ENCODE assay signal across 9 mouse cellular contexts in genomic region chr2:84883084-84883483, GRCm38 (mm10). TPM values are rescaled to one million over a fixed set of nuclear protein-coding genes. Genes with fewer than 3 reads are reported as not detected.
A peak's percentile ranks its signal among the peaks of the same experiment; 100 is the strongest.
DNase-seq lines count a peak whose midpoint lies in the region; ATAC-seq lines count a peak whose summit lies in the region.
"Had no signal": no experiment of that assay in that cellular context is flagged by ENCODE, and none has a peak within 500 bp of the region (broad histone marks: within the 10 kb centered on the region; RNA-seq: fewer than 3 reads in every experiment).

No protein-coding gene starts in this region.

- no peak for ATAC-seq in forebrain, embryonic 12.5 days (ENCODE audit: low FRiP score)
- ATAC-seq in neural tube, embryonic 13.5 days (ENCODE audit: low read depth), result no peak
- ATAC-seq in activated CD4-positive, CD25-positive, alpha-beta regulatory T cell, adult 4 months, result no peak

- H3K4me1 ChIP-seq in forebrain, embryonic 12.5 days, result peaks cover 41% of the 10 kb centered on the region
- H3K4me1 ChIP-seq in limb, embryonic 10.5 days, result peaks cover 46% of the 10 kb centered on the region
- peaks cover 48% of the 10 kb centered on the region for H3K4me1 ChIP-seq in neural tube, embryonic 13.5 days (replicated peaks)

- no peaks in the 10 kb centered on the region for H3K36me3 ChIP-seq in forebrain, embryonic 12.5 days (replicated peaks)
- H3K36me3 ChIP-seq in limb, embryonic 10.5 days, result no peaks in the 10 kb centered on the region
- no peaks in the 10 kb centered on the region for H3K36me3 ChIP-seq in neural tube, embryonic 13.5 days
- H3K36me3 ChIP-seq: G1E had no signal

- H3K9ac ChIP-seq in forebrain, embryonic 12.5 days, result no peak overlapping the region
- peak overlapping the region; percentile 43; the same call in 1 of the 2 replicates for H3K9ac ChIP-seq in neural tube, embryonic 13.5 days

- no peak overlapping the region for H3K27ac ChIP-seq in forebrain, embryonic 12.5 days
- peak overlapping the region; percentile 42; the same call in 1 of the 2 replicates for H3K27ac ChIP-seq in limb, embryonic 10.5 days
- H3K27ac ChIP-seq in neural tube, embryonic 13.5 days (replicated peaks), result no peak overlapping the region

- peaks cover 84% of the 10 kb centered on the region for H3K27me3 ChIP-seq in forebrain, embryonic 12.5 days
- H3K27me3 ChIP-seq in limb, embryonic 10.5 days (ENCODE audit: low read depth, poor library complexity, severe bottlenecking), result peaks cover 97% of the 10 kb centered on the region
- H3K27me3 ChIP-seq in neural tube, embryonic 13.5 days, result peaks cover 80% of the 10 kb centered on the region

- 7% methylated on average over 6 of the region's 6 CpGs for WGBS in forebrain, embryonic 12.5 days
- 5% methylated on average over 6 of the region's 6 CpGs for WGBS in limb, embryonic 10.5 days
- WGBS in neural tube, embryonic 13.5 days, result 11% methylated on average over 6 of the region's 6 CpGs

- peak overlapping the region; percentile 40 for H3K4me2 ChIP-seq in forebrain, embryonic 12.5 days
- peak overlapping the region; percentile 96 for H3K4me2 ChIP-seq in neural tube, embryonic 13.5 days

- H3K9me3 ChIP-seq in forebrain, embryonic 12.5 days, result no peaks in the 10 kb centered on the region
- no peaks in the 10 kb centered on the region for H3K9me3 ChIP-seq in limb, embryonic 10.5 days (replicated peaks)
- H3K9me3 ChIP-seq in neural tube, embryonic 13.5 days, result no peaks in the 10 kb centered on the region

- H3K4me3 ChIP-seq in forebrain, embryonic 12.5 days (replicated peaks), result peak overlapping the region; percentile 7; the same call in 1 of the 2 replicates
- H3K4me3 ChIP-seq in limb, embryonic 10.5 days, result peak overlapping the region; percentile 39
- peak overlapping the region; percentile 12; the same call in 1 of the 2 replicates for H3K4me3 ChIP-seq in neural tube, embryonic 13.5 days

- DNase-seq in layer of hippocampus, postnatal 10 days (ENCODE audit: low spot score in 2 of 2), result peak; percentile 4 to 10
- no peak for DNase-seq in layer of hippocampus, adult 9-10 months (ENCODE audit: low spot score)
- DNase-seq in limb, embryonic 10.5 days (ENCODE audit: low spot score), result peak; percentile 33
- DNase-seq in MN1 (ENCODE audit: low spot score), result no peak
- no peak for DNase-seq in lung, postnatal 25 days (ENCODE audit: low spot score)

RNA-seq across cellular contexts. Expression of gene Rtn4rl2, which starts 3.4 kb away (rescaled TPM):
- 100 to 1,000 TPM; 108 to 116 TPM for total RNA-seq in layer of hippocampus, postnatal 10 days (2021)
- 5.2 and 7.9 TPM in 2 replicates for polyA plus RNA-seq in forebrain, embryonic 12.5 days (2016; fragmentation: Nextera tagmentation; extraction: Ambion mirVana)
- polyA plus RNA-seq in limb, embryonic 10.5 days (2016; fragmentation: Nextera tagmentation; extraction: Ambion mirVana), result 0.74 and 1.0 TPM in 2 replicates
- 6.8 and 7.1 TPM in 2 replicates for polyA plus RNA-seq in neural tube, embryonic 13.5 days (2015; fragmentation: Nextera tagmentation; extraction: Ambion mirVana)
- polyA plus RNA-seq in activated CD4-positive, CD25-positive, alpha-beta regulatory T cell, adult 4 months (2017; shearing (Covaris generic)), result not detected
- total RNA-seq: G1E had no signal
- polyA plus RNA-seq: G1E had no signal

RNA-seq across cellular contexts. Expression of gene Slc43a1, which starts 44.4 kb away (rescaled TPM):
- total RNA-seq in layer of hippocampus, postnatal 10 days (2021), result under 1 TPM; 0.27 to 0.75 TPM
- 11.4 and 14.4 TPM in 2 replicates for polyA plus RNA-seq in forebrain, embryonic 12.5 days (2016; fragmentation: Nextera tagmentation; extraction: Ambion mirVana)
- 36.6 and 42.6 TPM in 2 replicates for polyA plus RNA-seq in limb, embryonic 10.5 days (2016; fragmentation: Nextera tagmentation; extraction: Ambion mirVana)
- 2.4 and 3.3 TPM in 2 replicates for polyA plus RNA-seq in neural tube, embryonic 13.5 days (2015; fragmentation: Nextera tagmentation; extraction: Ambion mirVana)
- 1 to 10 TPM; 3.7 to 7.6 TPM for polyA plus RNA-seq in activated CD4-positive, CD25-positive, alpha-beta regulatory T cell, adult 4 months (2017; shearing (Covaris generic))
- polyA plus RNA-seq: G1E had no signal

RNA-seq across cellular contexts. Expression of gene Slc43a3, which starts 53.3 kb away (rescaled TPM):
- 1 to 10 TPM; 2.4 to 5.3 TPM for total RNA-seq in layer of hippocampus, postnatal 10 days (2021)
- polyA plus RNA-seq in forebrain, embryonic 12.5 days (2016; fragmentation: Nextera tagmentation; extraction: Ambion mirVana), result 10.1 and 11.3 TPM in 2 replicates
- polyA plus RNA-seq in limb, embryonic 10.5 days (2016; fragmentation: Nextera tagmentation; extraction: Ambion mirVana), result 30.4 and 32.8 TPM in 2 replicates
- polyA plus RNA-seq in neural tube, embryonic 13.5 days (2015; fragmentation: Nextera tagmentation; extraction: Ambion mirVana), result 8.6 and 11.2 TPM in 2 replicates
- 10 to 100 TPM; 15.5 to 15.6 TPM for polyA plus RNA-seq in activated CD4-positive, CD25-positive, alpha-beta regulatory T cell, adult 4 months (2017; shearing (Covaris generic))

RNA-seq across cellular contexts. Expression of gene Timm10, which starts 56.3 kb away (rescaled TPM):
- total RNA-seq in layer of hippocampus, postnatal 10 days (2021), result 10 to 100 TPM; 58.7 to 64.2 TPM
- polyA plus RNA-seq in forebrain, embryonic 12.5 days (2016; fragmentation: Nextera tagmentation; extraction: Ambion mirVana), result 36.7 and 42.3 TPM in 2 replicates
- 64.5 and 71.0 TPM in 2 replicates for polyA plus RNA-seq in limb, embryonic 10.5 days (2016; fragmentation: Nextera tagmentation; extraction: Ambion mirVana)
- polyA plus RNA-seq in neural tube, embryonic 13.5 days (2015; fragmentation: Nextera tagmentation; extraction: Ambion mirVana), result 52.9 and 56.0 TPM in 2 replicates
- 10 to 100 TPM; 36.8 to 40.4 TPM for polyA plus RNA-seq in activated CD4-positive, CD25-positive, alpha-beta regulatory T cell, adult 4 months (2017; shearing (Covaris generic))

Comparison
In these comparisons a context has a peak if more than half of its experiments do, and no peak if none do; other contexts are left out.
1. DNase-seq: peak in layer of hippocampus, postnatal 10 days (2 of 2) and limb, embryonic 10.5 days (single experiment); none in layer of hippocampus, adult 9-10 months (single experiment), MN1 (single experiment) and lung, postnatal 25 days (single experiment).
2. Peak in every context shown above with its lines, with median percentiles within 50 percentile points of each other: H3K4me3 ChIP-seq.